Mouse (Mus musculus) monocyte, adult 5-6 weeks (primary cell): ENCODE data around the gene Nav3. TPM values are rescaled to one million over a fixed set of nuclear protein-coding genes. Genes with fewer than 3 reads are reported as not detected.

Source experiments
- ATAC-seq: fragments of 153-309, 156-312 bp; replicated peaks from 2 replicates; pipeline ENCODE4 v1.8.0; 2017; ENCODE audit warnings: mild to moderate bottlenecking; ENCODE audit not compliant: low TSS enrichment, insufficient number of reproducible peaks, severe bottlenecking, poor library complexity, low FRiP score
- total RNA-seq: library from RNA; stranded (forward); fragments of 200-1000, 200-491, 200-594 nt; gene quantifications from 3 replicates; pipeline ENCODE4 v1.2.3, GENCODE M21; 2017

Nav3 gene
- total RNA-seq, 1 experiment from 2014 or later, result not detected

DNA sequence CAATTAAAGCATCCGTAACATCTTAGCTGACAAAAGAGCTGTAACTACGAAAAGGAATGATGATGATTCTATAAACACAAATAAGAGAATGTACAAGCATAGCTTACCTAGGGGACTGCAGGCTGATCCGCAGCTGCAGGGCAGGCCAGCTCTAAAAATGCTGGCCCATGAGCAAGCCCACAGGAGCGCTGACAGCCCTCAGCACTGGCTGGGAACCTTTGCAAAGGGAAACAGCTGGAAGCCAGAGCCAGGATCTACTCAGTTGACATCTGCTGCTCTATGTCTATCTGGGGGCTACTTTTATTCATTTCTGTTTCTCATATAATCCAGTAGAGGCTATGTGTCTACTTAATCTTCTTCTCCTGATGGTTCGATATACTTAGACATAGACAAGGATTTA is 461.7 kb downstream of the Nav3 start:
- no peak for ATAC-seq

DNA sequence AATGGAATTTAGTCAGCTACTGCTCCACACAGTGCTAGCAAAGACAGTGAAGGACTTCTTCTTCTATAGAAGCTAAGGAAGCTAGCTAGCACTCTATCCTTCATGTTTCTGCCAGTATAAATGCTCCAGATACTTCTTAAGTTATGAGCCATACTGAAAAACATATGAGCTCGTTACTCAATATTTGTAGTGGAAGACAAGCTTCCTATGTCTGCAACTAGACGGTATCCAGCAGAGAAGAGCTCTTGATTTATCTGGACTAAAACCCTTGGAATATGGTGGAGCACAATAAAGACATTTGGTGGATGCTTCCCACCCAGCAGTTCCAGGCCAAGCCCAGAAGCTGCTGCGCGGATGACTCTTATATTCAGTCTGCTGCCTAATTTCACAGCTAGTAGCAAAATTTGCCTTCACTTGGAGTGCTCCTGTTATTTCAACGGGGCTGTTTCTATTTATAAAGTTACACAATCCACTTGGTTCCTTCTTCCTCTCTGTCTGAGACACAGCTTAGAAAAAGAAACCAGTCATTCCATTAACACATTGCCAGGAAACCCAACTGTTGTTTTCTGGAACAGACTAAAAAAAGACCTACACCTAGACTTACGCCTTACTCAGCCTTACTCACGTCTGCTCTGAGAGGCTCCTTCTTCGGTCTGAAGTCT is 470.0 kb downstream of the Nav3 start:
- ATAC-seq, result no peak

DNA sequence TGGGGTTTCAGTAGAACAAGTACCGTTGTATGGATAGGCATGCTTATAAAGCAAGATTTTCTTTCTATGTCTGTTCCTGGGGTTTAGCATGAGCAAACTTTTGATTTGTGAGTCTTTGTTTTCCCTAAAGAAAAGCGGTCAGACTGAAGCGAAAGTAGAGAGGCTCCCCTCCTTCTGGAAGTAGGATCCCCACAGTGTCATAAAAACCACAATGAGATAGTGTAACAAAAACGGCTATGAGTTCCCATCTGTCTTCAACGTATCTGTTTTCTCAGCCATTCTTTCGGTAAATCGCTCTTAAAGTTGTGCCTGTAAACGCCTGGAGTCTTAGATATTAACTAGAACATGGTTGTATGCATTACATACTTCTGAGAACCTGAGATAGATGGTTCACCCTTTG is 479.7 kb downstream of the Nav3 start:
- no peak for ATAC-seq

DNA sequence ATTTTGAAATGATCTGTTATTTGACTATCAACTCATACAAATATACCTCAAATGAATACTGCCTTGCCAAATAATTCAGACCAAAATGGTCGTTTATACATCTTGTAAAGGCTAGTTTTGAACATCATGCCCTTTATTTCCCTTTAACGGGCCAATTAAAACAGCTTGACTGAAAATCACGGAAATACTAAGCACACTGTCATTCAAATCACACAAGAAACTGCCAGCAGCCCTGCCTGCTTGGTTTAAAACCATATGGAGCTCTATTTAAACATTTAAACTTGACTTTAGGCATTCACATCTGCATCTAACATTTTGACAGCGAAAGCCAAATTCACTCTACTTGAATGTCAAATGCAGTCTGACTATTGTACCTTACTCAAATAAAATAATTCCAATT is 481.8 kb downstream of the Nav3 start:
- no peak for ATAC-seq

DNA sequence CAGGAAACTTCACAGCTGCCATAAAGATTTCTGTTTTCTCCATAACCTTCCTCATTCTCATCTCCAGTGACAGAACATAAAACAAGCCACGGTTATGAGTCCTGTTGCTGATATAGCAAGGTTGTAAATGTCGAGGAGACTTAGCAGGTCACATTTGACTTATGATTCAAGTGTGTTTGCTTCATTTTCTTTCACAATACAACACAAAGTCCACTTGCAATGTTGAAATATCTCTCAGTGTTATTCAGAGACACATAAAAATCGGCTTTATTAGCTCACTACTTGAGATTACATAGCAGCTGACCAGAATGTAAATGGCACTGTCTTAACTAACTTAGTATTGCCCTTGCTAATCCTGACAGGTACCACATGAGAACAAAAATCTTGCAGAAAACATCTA is 482.5 kb downstream of the Nav3 start:
- ATAC-seq, result no peak

DNA sequence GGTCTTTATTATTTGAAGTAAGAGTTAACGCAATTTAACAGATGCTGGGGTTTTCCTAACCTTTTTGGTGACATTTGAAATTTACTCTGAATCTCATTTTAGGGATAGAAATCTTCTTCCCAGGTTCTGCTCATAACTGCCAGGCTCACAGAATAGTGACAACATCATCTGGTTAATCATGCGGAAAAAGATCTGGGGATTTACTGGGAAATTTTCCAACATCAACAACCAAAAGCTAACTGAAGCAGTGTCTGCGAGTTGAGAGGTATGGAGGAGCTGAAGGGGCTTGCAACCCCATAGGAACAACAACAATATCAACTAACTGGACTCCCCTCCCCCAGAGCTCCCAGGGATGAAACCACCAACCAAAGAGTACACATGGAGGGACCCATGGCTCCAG is 505.7 kb downstream of the Nav3 start:
- ATAC-seq, result no peak

DNA sequence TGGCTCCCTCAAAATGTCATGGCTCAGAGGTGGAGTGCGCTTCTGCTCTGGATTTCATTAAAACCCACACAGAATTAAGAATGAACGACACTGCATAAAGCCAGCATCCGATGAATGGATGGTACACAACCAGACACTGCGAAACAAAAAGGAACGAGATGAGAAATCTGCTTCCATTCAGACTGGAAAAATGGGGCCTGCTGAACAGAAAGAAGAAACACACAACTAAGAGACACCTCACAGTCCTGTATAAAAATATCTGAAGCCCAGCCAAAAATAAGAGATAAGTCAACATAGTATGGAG is 526.7 kb downstream of the Nav3 start:
- no peak for ATAC-seq

DNA sequence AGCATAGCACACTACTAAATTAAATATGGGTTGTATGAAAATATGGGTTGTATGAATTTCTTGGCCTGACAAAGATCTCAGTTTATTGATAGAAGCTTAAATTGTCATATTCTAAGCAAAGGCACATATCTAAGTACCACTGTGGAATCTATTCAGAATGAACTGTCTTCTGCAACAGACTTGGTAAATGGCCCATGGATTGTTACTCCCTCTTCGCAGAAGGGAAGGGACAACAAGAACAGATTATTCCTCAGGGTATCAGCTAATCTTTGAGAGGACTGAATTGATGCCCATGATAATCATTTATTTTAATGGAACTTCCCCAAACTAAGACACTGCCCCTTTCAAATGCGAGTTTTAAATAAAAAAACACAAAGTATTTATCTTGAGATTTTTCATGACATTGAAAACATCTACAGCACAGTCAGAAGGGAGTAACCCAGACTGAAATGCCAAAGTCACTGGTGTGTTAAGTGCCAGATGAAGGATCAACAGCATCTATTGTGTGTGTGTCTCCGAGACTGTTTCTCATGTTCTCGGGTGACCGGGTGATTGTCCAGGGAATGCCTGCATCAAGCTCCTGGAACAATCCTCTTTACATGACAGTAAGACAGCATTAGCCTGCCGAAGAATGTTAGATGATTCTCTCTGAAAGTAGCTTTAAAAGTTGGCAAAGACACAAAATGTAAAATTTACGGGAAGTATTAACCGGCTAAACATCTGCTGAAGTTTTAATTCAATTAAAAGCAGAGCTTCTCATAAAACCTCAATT is 527.3 kb downstream of the Nav3 start:
- no peak for ATAC-seq

DNA sequence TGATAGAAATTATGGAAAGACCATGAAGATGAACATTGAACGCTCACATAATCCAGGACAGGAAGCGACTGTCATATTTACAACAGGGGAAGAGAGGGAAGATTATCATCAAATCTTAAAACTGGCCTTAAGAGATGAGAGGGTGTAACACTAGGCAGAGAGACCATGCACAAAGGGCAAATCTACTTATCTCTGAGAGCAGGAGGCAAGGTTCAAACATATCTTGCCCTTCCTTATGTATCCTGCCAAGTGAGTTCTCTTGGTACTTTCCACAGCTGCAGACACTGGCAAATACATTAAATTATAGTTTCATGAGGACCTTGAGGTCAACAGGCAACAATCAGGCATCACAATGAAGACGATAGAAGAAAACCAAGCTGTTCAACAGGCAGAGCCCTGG is 529.9 kb downstream of the Nav3 start:
- ATAC-seq, result no peak

DNA sequence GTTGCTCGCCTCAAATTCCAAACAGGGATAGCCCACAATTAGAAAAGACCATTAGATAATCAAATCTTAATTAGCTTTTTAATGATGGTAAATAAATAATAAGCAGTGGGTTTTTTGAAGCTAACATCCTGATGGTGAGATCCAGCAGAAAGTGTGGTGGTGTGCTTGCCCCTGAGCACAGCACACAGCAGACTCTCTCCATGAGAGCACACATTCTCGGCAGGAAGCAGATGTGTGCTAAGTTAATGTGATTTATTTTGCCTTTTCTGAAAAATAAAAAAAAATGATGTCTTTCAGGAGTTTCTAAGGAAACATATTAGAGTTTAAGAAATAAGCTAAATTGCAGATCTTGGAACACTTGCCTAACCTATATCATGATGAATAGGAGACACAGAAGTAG is 531.9 kb downstream of the Nav3 start:
- no peak for ATAC-seq

DNA sequence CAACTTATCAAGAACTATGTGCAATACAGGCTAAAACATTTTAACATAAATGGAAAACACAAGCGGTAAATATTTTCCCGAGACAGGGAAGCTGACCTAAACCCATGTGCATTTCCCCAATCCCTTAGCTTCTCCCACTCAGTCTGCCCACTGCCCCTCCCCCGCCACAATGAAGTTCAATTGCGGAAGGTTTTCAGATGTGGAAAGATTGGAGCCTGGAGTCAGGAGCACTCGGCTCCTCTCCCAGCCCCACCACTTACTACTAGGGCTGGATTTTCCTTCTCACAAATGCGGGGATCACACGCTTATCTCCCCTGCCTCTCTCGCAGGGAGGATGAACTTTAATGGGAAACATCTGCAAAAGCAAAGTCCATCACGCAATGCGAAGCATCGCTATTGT is 534.6 kb downstream of the Nav3 start:
- no peak for ATAC-seq

DNA sequence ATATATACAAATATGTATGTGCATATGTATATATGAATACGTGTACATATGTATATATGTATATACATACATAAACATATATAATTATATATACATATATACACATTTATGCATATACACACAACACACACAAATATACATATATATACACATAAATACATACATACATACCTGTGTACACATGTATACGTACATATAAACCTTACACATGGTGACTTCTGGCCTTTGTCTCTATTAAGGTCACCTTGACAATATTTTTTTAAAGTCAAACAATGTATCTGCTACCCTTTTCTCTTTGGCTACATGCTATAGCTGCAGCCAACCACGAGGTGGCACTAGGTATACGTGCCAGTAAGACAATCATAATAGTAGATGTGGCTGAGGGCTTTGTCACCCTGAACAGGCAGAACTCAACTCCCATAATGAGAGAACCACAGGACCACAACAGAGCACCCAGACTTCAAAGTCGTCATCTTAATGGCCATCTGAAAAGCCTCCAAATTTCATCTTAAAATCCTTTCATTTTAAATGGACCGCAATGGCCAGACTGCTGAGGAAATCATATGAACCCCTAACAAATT is 535.3 kb downstream of the Nav3 start:
- no peak for ATAC-seq

DNA sequence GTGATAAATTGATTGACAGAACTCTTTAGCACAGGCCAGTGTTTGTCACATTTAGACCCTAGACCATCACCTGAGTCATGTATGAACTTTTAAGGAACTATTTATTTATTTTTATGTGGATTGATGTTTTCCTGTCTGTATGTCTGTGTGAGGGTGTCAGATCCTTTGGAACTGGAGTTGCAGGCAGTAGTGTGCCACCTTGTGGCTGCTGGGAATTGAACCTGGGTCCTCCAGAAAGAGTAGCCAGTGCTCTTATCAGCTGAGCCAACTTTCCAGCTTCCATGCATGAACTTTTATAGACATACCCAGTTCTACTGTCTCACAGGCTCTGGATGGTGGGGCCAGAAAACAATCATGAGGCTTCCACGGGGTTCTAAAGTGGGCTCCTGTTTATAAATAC is 536.5 kb downstream of the Nav3 start:
- no peak for ATAC-seq

DNA sequence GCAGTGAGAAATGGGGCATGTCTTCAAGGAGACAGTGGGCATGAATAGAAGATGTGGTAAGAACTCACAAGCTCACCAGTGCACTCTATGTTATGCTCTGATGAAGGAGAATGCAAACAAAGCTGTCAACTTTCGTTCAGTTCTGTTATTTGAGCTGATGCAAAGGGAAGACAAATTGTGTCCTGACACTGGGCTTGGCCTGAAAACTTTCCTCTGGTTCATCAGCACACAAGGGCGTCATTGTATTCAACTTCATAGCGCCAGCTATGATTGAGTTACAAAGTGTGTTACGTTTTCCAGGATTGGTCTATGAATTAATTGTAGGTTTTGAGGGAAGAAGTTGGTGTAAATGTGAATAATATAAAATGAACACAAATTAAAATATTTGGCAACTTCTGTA is 548.8 kb downstream of the Nav3 start:
- no peak for ATAC-seq

DNA sequence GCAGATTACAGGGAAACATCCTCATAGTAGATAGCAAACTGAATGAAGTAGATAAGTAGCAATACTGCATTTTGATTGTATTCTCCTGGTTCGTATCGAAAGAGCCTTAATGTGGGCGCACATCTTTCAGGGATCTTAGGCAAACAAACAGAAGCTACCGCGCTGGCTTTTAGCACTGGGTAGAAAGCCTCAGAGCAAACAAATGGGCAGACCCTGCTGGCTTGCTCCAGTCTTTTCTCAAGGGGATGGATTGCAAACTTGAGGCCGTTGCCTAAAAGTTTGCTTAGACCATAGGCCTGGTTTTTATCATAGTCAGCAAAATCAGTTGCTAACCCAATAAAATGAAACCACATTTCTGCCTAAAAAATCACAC is 549.6 kb downstream of the Nav3 start:
- ATAC-seq, result no peak

DNA sequence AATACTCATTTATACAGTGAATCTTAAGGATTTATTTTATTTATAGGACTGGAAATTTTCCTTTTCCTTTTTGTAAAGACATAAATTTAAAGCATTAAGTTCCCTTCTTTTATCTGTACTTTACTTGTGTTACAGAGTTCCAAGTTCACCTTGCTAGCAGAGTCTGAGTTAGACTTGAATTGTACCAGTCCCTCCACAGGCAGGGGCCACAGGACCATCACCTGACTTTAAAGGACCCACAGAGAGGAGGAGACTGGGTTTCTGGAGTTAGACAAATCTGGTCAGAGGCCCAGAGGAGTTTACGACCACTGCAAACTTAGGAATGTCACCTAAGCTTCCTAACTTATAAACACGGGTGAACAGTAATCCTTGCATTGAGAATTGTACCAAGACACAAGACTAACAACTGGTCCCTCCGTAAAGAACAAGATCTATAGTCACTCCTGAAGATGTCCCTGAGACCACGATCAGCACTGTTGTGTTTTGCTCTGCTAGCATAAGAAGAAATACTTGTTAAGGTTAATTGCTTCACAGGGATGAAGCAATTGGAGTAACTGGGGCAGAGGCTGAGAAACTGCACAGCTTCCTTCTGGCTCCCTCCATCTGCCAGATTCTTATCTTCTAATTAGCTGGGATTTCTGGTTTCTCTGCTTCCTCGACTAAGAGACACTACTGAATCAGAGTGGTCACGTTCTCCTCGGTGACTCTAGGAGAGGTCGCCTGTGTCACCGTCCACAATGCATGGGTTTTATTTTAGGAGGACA is 550.2 kb downstream of the Nav3 start:
- no peak for ATAC-seq

DNA sequence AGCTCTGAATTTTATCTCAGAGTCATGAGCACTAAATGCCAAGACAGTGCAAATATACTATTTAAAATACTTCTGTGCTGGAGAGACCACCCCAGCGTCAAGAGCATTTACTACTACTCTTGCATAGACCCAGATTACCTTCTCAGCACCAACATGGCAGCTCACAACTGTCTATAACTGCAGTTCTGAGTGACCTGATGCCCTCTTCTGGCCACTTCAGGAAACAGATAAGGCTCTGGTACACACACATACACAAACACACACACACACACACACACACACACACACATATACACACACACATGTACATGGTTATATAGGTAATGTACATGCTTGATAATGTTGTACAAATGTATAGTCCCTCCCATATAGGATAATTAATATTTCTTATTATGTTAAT is 551.2 kb downstream of the Nav3 start:
- no peak for ATAC-seq

DNA sequence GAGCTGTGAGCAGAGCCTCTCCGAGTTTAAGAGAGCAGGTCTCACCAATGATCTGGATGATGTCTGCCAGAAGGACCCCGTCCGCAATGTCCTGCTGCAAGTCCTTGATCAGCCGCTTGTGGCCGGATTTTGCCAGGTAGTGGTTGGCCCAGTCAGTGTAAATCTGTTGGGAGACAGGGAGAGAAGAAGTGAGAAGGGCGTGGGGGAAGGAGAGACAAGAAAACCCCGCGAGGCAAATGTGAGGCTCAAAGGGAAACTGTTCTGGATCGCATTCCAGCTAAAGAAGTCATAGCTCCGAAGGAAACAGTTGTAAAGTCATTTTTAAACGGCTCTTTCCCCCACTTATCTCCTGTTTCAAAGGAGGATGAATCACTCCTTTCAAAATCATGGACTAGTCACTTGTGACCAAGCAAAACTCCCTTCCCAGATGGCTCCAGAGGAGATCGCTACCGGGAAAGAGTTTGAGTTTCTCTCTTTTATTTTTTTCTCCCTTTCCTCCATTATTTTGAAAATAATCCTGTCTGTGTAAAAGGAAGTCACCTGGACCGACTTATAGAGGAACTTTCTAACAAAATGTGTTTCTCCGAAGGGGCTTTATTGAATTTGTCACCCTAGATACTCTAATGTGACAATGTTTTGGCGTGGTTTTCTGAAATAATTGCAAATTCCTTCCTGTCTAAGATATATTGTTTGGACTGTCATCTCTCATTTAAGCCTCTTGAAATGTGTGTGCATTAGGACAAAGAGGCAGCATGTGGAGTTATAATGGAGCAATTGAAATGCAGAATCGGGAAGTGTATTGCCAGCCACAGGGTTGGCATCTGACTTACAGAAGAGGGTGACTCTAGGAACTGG is 552.1 kb downstream of the Nav3 start:
- no peak for ATAC-seq

DNA sequence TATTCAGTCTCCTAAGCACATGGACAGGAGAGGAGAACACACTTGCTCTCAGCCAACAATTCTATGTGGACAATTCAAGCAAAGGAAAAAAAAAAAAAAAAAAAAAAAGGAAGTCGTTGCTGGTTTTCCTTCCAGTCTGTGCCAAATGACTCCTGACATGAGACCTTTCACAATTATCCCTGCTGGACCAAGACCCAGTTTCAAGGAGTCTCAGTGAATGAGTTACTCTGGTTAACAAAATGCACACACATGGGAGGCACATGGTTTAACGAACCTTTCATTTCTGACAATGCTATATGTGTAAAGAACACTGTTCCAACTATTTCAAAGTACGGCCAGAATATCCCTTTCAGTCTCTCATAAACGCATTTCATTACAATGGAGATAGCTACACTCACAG is 552.8 kb downstream of the Nav3 start:
- ATAC-seq, result no peak
